Mouse (Mus musculus): Measurements from ENCODE around the gene Slc2a13.

DNA sequence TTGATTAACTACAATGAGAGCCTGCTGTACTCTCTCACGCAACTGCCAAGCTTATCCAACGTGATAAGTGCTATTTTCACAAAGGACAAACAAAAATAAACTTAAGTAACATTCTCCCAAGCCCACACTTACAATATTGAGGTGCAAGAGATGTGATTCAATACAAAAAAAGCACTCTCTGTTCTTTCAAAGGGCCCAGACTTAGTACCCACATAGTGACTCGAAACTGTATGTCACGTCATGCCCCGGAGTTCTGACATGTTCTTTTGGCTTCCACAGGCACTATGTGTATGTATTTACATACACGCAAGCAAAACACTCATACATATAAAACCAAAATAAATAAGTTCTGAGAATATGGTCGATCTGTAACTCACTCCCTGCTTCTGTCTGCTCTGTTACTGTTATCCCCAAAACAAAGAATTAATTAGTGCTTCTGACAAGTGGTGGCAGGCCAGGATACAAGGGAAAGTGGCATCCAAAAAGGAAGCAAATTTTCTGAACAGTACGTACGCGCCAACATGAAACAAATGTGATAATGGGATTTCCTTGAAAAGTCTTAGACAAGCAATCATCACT is 109.1 kb downstream of the Slc2a13 start:
- TF ChIP-seq CTCF (IDR thresholded peaks at IDR 0.05; ENCODE audit: borderline replicate concordance, insufficient read depth, low read depth, low read length) (no peak), POLR2A (IDR thresholded peaks at IDR 0.05; ENCODE audit: borderline replicate concordance, insufficient read depth, low read length) (no peak)

All from cerebellum, adult 2 months (tissue).